Mouse (Mus musculus): ENCODE measurements around the gene Srarp.

Srarp gene

DNA sequence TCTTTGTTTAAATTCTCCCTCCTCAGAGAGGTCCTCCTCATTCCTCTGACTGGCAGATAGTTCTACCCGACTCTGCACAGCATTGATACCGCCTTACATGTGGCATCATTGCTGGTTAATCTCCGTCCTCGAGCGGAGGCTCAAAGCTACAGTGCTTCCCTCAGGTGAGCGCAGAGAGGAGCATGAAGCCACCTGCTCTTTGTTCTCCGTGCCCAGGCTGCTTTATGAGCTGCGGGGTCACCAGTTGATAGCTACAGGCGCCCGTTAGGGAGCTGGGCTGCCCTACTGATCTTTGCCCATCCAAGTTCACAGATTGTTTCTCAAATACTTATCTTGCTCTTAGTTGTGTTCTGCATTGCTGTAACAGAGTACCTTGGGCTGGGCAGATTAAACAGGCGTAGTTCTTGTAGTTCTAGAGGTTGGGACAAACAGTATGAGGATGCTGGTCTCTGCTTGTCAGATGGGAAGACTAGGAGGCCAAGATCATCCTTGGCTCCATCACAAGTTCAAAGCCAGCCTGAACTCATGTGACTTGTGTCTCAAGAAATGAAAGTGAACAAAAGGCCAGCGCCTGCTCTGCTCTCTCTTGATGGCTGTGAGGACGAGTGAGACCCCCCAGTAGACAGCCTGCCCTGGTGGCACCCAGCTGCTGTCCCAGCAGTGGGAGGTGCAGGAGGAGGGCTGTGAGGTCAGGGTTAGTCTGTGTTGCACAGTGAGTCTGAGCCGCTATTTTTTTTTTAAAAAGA lies 20.5 kb upstream of the Srarp start:
- DNase-seq, result no peak

- DNase-seq, result no peak
These were observed 19.6 kb upstream of the Srarp start for GRCm38 (mm10) chr4:141455526-141455925.

GRCm38 (mm10) chr4:141454581-141455350 lies 18.9 kb upstream of the Srarp start:
- DNase-seq, result no peak

DNA sequence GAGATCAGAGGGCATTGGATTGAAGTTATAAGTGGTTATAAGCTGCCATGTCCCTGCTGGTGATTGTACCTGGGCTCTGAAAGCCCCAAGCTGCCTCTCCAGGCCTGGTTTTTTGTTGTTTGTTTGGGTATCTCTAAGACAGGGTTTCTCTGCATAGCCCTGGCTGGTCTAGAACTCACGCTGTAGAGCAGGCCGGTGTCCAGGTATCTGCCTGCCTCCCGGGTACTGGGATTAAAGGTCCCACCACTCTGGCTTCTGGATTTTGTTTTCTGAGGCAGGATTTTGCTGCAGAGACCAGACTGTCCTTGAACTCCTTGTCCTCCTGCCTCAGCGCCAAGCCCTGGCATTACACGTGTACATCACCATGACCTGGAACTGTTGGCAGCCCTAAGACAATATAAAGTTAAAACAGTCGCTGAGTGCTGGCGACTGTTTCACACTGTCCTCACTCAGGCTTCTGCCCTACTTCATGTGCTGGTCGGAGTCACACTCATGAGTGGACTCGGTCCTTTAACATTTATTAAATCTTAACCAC lies 16.1 kb upstream of the Srarp start:
- DNase-seq, result no peak

DNA sequence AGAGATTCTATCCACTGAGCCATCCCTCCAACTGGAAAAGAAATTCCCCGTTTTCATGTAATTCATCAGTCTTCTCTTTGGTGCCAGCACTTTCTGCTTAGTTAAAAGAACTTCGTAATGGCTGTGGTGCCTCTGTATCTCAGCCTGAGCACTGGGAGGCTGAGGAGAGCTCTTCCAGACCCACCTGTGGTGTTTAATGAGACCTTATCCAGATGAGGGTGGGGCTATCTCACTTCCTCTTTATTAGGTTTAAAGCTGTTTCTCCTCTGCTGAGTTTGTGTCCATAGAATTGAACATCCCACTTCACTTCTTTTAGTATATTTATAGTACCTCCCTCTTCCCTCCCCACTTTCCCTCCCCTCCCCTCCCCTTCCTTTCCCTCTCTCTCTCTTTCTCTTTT lies 15.3 kb upstream of the Srarp start:
- DNase-seq, result no peak

DNA sequence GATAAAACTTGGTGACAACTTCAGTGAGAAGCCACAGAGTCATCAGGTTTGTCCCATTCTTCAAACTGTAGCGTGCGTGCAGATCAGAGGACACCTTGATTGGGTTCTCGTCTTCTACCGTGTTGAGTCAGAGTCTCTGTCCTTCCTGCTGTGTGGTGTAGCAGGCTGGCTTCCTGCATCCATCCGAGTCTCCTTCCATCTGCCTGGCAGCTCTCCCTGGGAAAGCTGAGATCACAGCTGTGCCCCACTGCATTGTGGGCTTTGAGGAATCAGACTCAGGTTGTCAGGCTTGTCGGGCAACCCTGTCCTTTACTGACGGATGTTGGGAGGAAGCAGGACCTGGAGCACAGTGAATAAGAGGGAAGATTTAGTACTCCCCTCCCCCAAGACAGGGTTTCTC lies 10.3 kb upstream of the Srarp start:
- no peak for DNase-seq

GRCm38 (mm10) chr4:141445328-141445720 lies 9.4 kb upstream of the Srarp start:
- DNase-seq, result no peak

- peak; percentile 80 to 89 for DNase-seq
These were observed 8.8 kb upstream of the Srarp start, which contains the start of gene Zbtb17 for GRCm38 (mm10) chr4:141444451-141445327. Gene Zbtb17 (plus strand): TSS chr4:141444654.

- DNase-seq, result no peak
These were observed 7.9 kb upstream of the Srarp start for GRCm38 (mm10) chr4:141443641-141444429.

- DNase-seq, result no peak
These were observed 5.0 kb upstream of the Srarp start for GRCm38 (mm10) chr4:141440877-141441276.

GRCm38 (mm10) chr4:141439083-141439803 lies 3.3 kb upstream of the Srarp start:
- no peak for DNase-seq

- no peak for DNase-seq
These were observed 2.7 kb downstream of the Srarp start for GRCm38 (mm10) chr4:141433191-141433590.

- DNase-seq, result no peak
These were observed 3.2 kb downstream of the Srarp start for GRCm38 (mm10) chr4:141432666-141433065.

DNA sequence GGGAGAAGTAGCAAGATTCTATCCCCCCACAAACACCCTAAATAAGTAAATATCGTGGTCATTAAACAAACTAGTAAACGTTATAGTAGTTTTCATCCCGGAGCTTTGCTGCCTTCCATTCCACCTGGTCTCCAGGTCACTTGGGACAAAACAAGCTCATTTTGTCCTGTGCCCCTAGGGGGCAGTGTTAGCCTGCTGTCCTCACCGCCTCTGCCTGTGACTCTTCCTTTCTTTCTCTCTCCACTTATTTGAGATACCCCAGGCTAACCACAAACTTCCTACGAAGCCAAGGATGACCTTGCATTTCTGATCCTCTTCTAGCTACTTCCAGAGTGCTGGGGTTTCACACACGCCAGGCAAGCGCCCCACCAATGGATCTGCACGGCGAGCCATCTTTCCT lies 4.9 kb downstream of the Srarp start:
- peak; percentile 48 to 74 for DNase-seq

DNA sequence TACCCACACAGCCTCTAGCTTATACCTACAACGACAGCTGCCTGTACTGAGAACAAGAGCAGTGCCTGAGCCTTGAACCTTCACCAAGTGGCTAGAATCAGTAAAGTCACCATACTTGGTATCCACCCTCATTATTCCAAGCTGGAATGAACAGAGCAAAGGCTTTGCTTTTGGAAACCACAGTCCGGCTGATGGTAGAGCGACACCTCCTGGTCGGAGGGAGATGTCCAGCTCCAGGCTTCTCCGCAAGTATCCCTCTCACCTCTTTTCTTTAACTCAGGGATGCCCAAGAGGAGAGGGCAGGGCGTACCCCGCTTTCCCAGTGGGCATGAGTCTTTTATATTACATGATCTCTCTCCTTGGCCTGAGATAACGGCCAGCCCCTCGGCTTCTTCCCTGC lies 6.1 kb downstream of the Srarp start:
- no peak for DNase-seq

GRCm38 (mm10) chr4:141429381-141429780 lies 6.5 kb downstream of the Srarp start:
- DNase-seq, result no peak

GRCm38 (mm10) chr4:141427921-141428320 lies 8.0 kb downstream of the Srarp start:
- no peak for DNase-seq

DNA sequence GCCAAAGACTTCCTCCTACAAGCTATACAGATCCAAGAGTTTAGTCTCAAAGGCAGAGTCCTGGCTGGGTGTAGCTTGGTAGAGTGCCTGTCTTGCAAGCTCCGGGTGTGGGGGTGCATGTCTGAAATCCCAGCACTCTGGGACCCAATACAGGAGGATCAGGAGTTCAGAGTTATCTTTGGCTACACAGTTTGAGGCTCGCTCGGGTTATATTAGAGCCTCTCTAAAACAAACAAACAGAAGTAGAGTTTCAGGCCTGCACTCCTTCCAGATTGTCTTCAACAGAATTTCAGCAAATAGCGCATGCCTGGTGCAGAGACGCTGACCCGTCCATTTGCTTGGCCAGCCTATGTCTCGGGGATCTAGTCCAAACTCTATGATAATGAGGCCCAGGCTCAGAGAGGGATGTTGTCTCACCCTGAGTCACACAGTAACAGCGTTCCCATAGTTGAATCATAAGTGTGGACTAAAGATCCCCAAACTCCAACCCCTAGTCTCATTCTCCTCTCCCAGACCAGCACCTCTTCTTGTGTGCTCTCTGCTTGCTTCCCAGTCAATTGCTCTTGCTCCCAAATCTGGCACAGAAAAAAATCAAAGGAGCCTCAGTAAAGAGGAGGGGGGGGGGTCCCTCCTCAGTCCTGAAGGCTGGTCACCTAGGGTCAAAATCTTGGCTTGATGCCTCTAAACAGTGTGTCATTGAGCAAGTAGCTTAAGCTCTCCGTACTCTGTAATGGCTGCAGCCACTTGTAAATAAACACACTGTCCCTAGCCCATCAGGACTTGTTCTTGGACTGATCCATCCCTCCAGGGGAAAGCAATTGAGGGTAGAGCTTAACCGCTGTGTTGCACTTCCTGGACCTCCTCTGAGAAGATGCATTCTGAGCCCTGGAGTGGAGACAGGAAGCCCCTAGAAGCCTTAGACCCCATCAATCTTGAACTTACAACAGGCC lies 8.8 kb downstream of the Srarp start:
- no peak for DNase-seq

GRCm38 (mm10) chr4:141425484-141426479 lies 10.1 kb downstream of the Srarp start:
- peak; percentile 32 to 35 for DNase-seq
